Mouse (Mus musculus): ENCODE results near the gene Psat1. TPM values are rescaled to one million over a fixed set of nuclear protein-coding genes. Genes with fewer than 3 reads are reported as not detected.

Gene Psat1
- polyA plus RNA-seq, 1 experiment from 2014 or later = 116 TPM

DNA sequence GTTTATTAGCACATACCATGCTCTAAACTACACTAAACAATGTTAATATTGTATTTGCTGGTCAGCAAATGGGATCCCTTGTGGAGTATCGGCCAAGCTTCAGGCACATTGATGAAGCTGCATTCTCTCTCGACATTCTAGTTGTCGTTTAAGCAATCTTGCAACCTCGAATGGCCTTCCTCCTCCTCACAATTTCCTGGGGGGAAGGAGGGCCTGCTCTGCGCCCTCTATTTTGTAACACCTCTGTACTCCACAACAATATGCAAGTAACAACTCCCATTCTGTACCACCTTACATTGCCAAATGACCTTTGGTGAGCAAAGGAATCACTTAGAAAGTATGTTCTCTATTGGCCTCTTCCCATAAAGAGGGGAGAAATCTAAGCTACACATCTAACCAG, 91.8 kb downstream of the Psat1 start:
- H3K27me3 ChIP-seq (ENCODE audit: control insufficient read depth, insufficient read depth, low read length) = no peaks in the 10 kb centered on the region
- H3K4me3 ChIP-seq (ENCODE audit: low read length) = no peak overlapping the region
- no peaks in the 10 kb centered on the region for H3K4me1 ChIP-seq (ENCODE audit: control insufficient read depth, insufficient read depth, low read length)
- H3K27ac ChIP-seq (ENCODE audit: low read depth, low read length) = no peak overlapping the region
- no peak overlapping the region for H3K4me2 ChIP-seq (replicated peaks; ENCODE audit: low read depth, low read length)
- H3K9ac ChIP-seq (ENCODE audit: low read depth, low read length) = no peak overlapping the region
- H3K9me3 ChIP-seq (ENCODE audit: control insufficient read depth, low read length) = no peaks in the 10 kb centered on the region
- 86% methylated on average over 5 of the region's 5 CpGs for WGBS
- H3K36me3 ChIP-seq (ENCODE audit: control insufficient read depth, insufficient read depth, low read length) = no peaks in the 10 kb centered on the region
- ATAC-seq (ENCODE audit: low FRiP score, low TSS enrichment) = no peak

Other genes starting within 250 kb of the Psat1 start
- gene Cep78, start 37.7 kb upstream of the Psat1 start, polyA plus RNA-seq (2014; fragmentation: Nextera tagmentation; extraction: Ambion mirVana) = 20.2 and 36.0 TPM in 2 replicates
- gene Gnaq, start 185.5 kb upstream of the Psat1 start, polyA plus RNA-seq (2014; fragmentation: Nextera tagmentation; extraction: Ambion mirVana) = 18.3 and 26.1 TPM in 2 replicates

Data from kidney, embryonic 14.5 days (tissue).